In genomic region chr4:141537226-141537610, GRCm38 (mm10) we compare ENCODE assay signal across 8 mouse cellular contexts. TPM values are rescaled to one million over a fixed set of nuclear protein-coding genes. Genes with fewer than 3 reads are reported as not detected.
DNase-seq lines count a peak whose midpoint lies in the region; ATAC-seq and TF ChIP-seq lines count a peak whose summit lies in the region.

No protein-coding gene starts in this region.

- no peak for ATAC-seq in forebrain, embryonic 16.5 days
- ATAC-seq in liver, embryonic 16.5 days (ENCODE audit: low read depth) = no peak
- no peak for ATAC-seq in erythroid progenitor cell, adult 5-6 weeks (replicated peaks; ENCODE audit: low FRiP score, poor library complexity, severe bottlenecking)
- no peak for ATAC-seq in frontal cortex, adult (ENCODE audit: low TSS enrichment)

- peak overlapping the region; percentile 90 for H3K27ac ChIP-seq in heart, adult 2 months
- peak overlapping the region; percentile 97 for H3K27ac ChIP-seq in forebrain, embryonic 16.5 days (ENCODE audit: low read length)
- H3K27ac ChIP-seq in liver, embryonic 16.5 days (ENCODE audit: low read length) = peak overlapping the region; percentile 94

- H3K4me3 ChIP-seq in heart, adult 2 months = peak overlapping the region; percentile 86
- H3K4me3 ChIP-seq in forebrain, embryonic 16.5 days (replicated peaks; ENCODE audit: low read length) = peak overlapping the region; percentile 94
- H3K4me3 ChIP-seq in liver, embryonic 16.5 days (ENCODE audit: low read depth, low read length) = peak overlapping the region; percentile 94

- no peak for DNase-seq in heart, adult 2 months
- DNase-seq in heart, postnatal 25 days (ENCODE audit: low spot score) = no peak
- peak; percentile 36 for DNase-seq in CD4-positive helper T cell, adult 2 months (ENCODE audit: low read depth, low spot score)
- no peak for DNase-seq in thymus, postnatal 25 days

- intact Hi-C loops in heart, adult 2 months (cut with DNase I) = loop anchor here (2.0 kb wide), 1 partner anchor 24 kb away; no protein-coding TSS in a partner anchor
- intact Hi-C loops in heart, postnatal 25 days (cut with DNase I) = no loop called here

- H3K4me1 ChIP-seq in heart, adult 2 months (ENCODE audit: control insufficient read depth, insufficient read depth, low read length) = peaks cover 5% of the 10 kb centered on the region
- H3K4me1 ChIP-seq in forebrain, embryonic 16.5 days (replicated peaks; ENCODE audit: control insufficient read depth, insufficient read depth, low read length) = peaks cover 37% of the 10 kb centered on the region
- H3K4me1 ChIP-seq in liver, embryonic 16.5 days (ENCODE audit: control insufficient read depth, low read depth, low read length) = peaks cover 47% of the 10 kb centered on the region

- no peaks in the 10 kb centered on the region for H3K9me3 ChIP-seq in forebrain, embryonic 16.5 days (ENCODE audit: control insufficient read depth, low read length)
- no peaks in the 10 kb centered on the region for H3K9me3 ChIP-seq in liver, embryonic 16.5 days (replicated peaks; ENCODE audit: control insufficient read depth, low read length)

- WGBS in heart, adult 2 months = under 1% methylated on average over 14 of the region's 14 CpGs
- WGBS in forebrain, embryonic 16.5 days = under 1% methylated on average over 14 of the region's 14 CpGs
- under 1% methylated on average over 14 of the region's 14 CpGs for WGBS in liver, embryonic 16.5 days (ENCODE audit: insufficient replicate concordance)

- no peak for TF ChIP-seq CTCF in heart, adult 2 months (IDR thresholded peaks at IDR 0.05)

- peaks cover 5% of the 10 kb centered on the region; the same call in 1 of the 2 replicates for H3K36me3 ChIP-seq in heart, adult 2 months (ENCODE audit: control insufficient read depth, insufficient read depth, low read length)
- no peaks in the 10 kb centered on the region for H3K36me3 ChIP-seq in forebrain, embryonic 16.5 days (ENCODE audit: control insufficient read depth, insufficient read depth)
- H3K36me3 ChIP-seq in liver, embryonic 16.5 days (ENCODE audit: control insufficient read depth, insufficient read depth) = no peaks in the 10 kb centered on the region

- TF ChIP-seq POLR2A in heart, adult 2 months (IDR thresholded peaks at IDR 0.05; ENCODE audit: insufficient read depth, low read depth, low read length) = no peak

- H3K9ac ChIP-seq in heart, adult 2 months (ENCODE audit: low read depth, low read length) = peak overlapping the region; percentile 63
- H3K9ac ChIP-seq in forebrain, embryonic 16.5 days (replicated peaks; ENCODE audit: low read depth, low read length) = peak overlapping the region; percentile 93
- peak overlapping the region; percentile 94 for H3K9ac ChIP-seq in liver, embryonic 16.5 days (ENCODE audit: low read depth, low read length)

- H3K79me2 ChIP-seq in heart, adult 2 months (replicated peaks; ENCODE audit: control insufficient read depth, insufficient read depth, low read length) = peaks cover 5% of the 10 kb centered on the region

- no peak for TF ChIP-seq EP300 in heart, adult 2 months (IDR thresholded peaks at IDR 0.05; ENCODE audit: insufficient read depth, low read depth, low read length)

- no peaks in the 10 kb centered on the region for H3K27me3 ChIP-seq in heart, adult 2 months (ENCODE audit: control insufficient read depth, insufficient read depth, low read length)
- no peaks in the 10 kb centered on the region for H3K27me3 ChIP-seq in forebrain, embryonic 16.5 days (replicated peaks; ENCODE audit: control insufficient read depth, insufficient read depth, low read length)
- no peaks in the 10 kb centered on the region for H3K27me3 ChIP-seq in liver, embryonic 16.5 days (ENCODE audit: control insufficient read depth, insufficient read depth, low read depth, low read length)

- H3K4me2 ChIP-seq in forebrain, embryonic 16.5 days (ENCODE audit: low read length) = peak overlapping the region; percentile 68
- peak overlapping the region; percentile 99 for H3K4me2 ChIP-seq in liver, embryonic 16.5 days (ENCODE audit: low read depth, low read length)

RNA-seq across cellular contexts. Expression of gene Spen, which starts 1.2 kb away (rescaled TPM):
- total RNA-seq in heart, adult 2 months (2021) = 10 to 100 TPM; 28.0 to 28.9 TPM
- 10.7 and 11.5 TPM in 2 replicates for polyA plus RNA-seq in heart, adult 2 months (2012; rRNA removed)
- total RNA-seq in heart, postnatal 25 days (2021) = 10 to 100 TPM; 27.3 to 29.7 TPM
- 16.0 and 19.1 TPM in 2 replicates for polyA plus RNA-seq in forebrain, embryonic 16.5 days (2015; fragmentation: Nextera tagmentation; extraction: Ambion mirVana)
- 2.9 and 3.3 TPM in 2 replicates for polyA plus RNA-seq in liver, embryonic 16.5 days (2015; fragmentation: Nextera tagmentation; extraction: Ambion mirVana)
- 72.9 and 77.1 TPM in 2 replicates for total RNA-seq in erythroid progenitor cell, adult 5-6 weeks (2015; ENCODE audit: low replicate concordance)
- 132 and 139 TPM in 2 replicates for total RNA-seq in erythroid progenitor cell, adult 5-6 weeks (2017; ENCODE audit: low replicate concordance)
